In the genomic region with DNA sequence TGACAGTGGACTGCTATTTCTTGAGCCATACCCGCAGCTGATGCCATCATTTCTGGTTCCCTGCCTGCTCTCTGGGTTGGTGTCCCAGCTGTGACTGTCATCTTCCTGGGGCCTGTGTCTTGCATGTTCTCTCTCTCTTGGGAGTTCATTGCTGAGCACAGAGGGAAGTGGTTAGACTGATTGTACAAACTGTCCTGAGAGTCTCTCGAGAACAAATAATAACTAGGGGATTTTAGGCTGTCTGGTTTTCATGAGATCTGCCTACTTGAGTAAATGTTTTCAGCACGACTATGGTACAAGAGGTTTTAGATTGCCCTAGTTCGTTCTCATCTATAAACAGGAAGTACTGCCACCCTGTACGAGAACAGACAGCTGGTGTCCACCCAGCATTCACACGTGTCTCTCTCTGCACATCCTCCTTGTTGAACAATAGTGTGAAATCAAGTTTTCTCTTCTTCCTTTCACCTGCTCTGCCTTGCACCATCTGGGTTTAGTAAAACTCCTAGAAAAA, we compare ENCODE assay signal across 10 mouse cellular contexts. TPM values are rescaled to one million over a fixed set of nuclear protein-coding genes. Genes with fewer than 3 reads are reported as not detected.
DNase-seq lines count a peak whose midpoint lies in the region; ATAC-seq and TF ChIP-seq lines count a peak whose summit lies in the region.
"Had no signal": no experiment of that assay in that cellular context is flagged by ENCODE, and none has a peak within 500 bp of the region (broad histone marks: within the 10 kb centered on the region; RNA-seq: fewer than 3 reads in every experiment).

No protein-coding gene starts in this region.

- peak; percentile 51 for ATAC-seq in lung, postnatal 0 days
- ATAC-seq in hindbrain, embryonic 14.5 days (ENCODE audit: low FRiP score) = no peak
- ATAC-seq: hindbrain, postnatal 0 days had no signal

- no peaks in the 10 kb centered on the region for H3K27me3 ChIP-seq in lung, postnatal 0 days (replicated peaks; ENCODE audit: insufficient read depth, low read length)
- no peaks in the 10 kb centered on the region for H3K27me3 ChIP-seq in hindbrain, embryonic 14.5 days (ENCODE audit: control insufficient read depth, insufficient read depth, low read length)

- no peak overlapping the region for H3K4me3 ChIP-seq in bone marrow, adult 2 months (replicated peaks; ENCODE audit: control insufficient read depth, low read depth, low read length)
- H3K4me3 ChIP-seq in lung, postnatal 0 days (ENCODE audit: low read depth, low read length) = no peak overlapping the region
- no peak overlapping the region for H3K4me3 ChIP-seq in hindbrain, embryonic 14.5 days (replicated peaks; ENCODE audit: low read length)
- H3K4me3 ChIP-seq: midbrain, embryonic 10.5 days had no signal

- DNase-seq in kidney, postnatal 14 days = peak; percentile 28
- no peak for DNase-seq in kidney, adult 11 months
- peak; percentile 61 for DNase-seq in lung, postnatal 0 days (ENCODE audit: low spot score)
- peak; percentile 21 for DNase-seq in telencephalon, adult 2 months (ENCODE audit: low read depth, low spot score)
- DNase-seq in hindbrain, embryonic 14.5 days (ENCODE audit: low spot score) = no peak
- no peak for DNase-seq in layer of hippocampus, postnatal 25 days (ENCODE audit: extremely low spot score in 1 of 2, low spot score in 1 of 2)
- no peak for DNase-seq in right cerebral cortex, postnatal 4 days

- no peaks in the 10 kb centered on the region for H3K9me3 ChIP-seq in lung, postnatal 0 days (ENCODE audit: low read length)
- no peaks in the 10 kb centered on the region for H3K9me3 ChIP-seq in hindbrain, embryonic 14.5 days (ENCODE audit: control insufficient read depth, low read length)

- TF ChIP-seq CTCF in bone marrow, adult 2 months (IDR thresholded peaks at IDR 0.05; ENCODE audit: control insufficient read depth, insufficient read depth, low read length) = no peak
- TF ChIP-seq CTCF in lung, postnatal 0 days (IDR thresholded peaks at IDR 0.05) = no peak

- TF ChIP-seq EP300 in lung, postnatal 0 days (IDR thresholded peaks at IDR 0.05) = peak; percentile 89

- TF ChIP-seq POLR2A in bone marrow, adult 2 months (IDR thresholded peaks at IDR 0.05; ENCODE audit: borderline replicate concordance, control insufficient read depth, low read depth, low read length) = no peak

- H3K27ac ChIP-seq in bone marrow, adult 2 months (ENCODE audit: control insufficient read depth, insufficient read depth, low read depth, low read length, poor library complexity) = peak overlapping the region; percentile 71
- peak overlapping the region; percentile 68 for H3K27ac ChIP-seq in lung, postnatal 0 days (ENCODE audit: low read length)
- H3K27ac ChIP-seq in hindbrain, embryonic 14.5 days = no peak overlapping the region
- H3K27ac ChIP-seq: hindbrain, postnatal 0 days; midbrain, embryonic 10.5 days had no signal

- H3K4me2 ChIP-seq in lung, postnatal 0 days (replicated peaks; ENCODE audit: low read depth, low read length) = no peak overlapping the region
- no peak overlapping the region for H3K4me2 ChIP-seq in hindbrain, embryonic 14.5 days (replicated peaks)

- peaks cover 13% of the 10 kb centered on the region for H3K36me3 ChIP-seq in lung, postnatal 0 days (ENCODE audit: insufficient read depth, low read length)
- H3K36me3 ChIP-seq in hindbrain, embryonic 14.5 days (replicated peaks; ENCODE audit: control insufficient read depth, insufficient read depth) = peaks cover 91% of the 10 kb centered on the region

- H3K4me1 ChIP-seq in bone marrow, adult 2 months (ENCODE audit: control insufficient read depth, insufficient read depth, low read length) = peaks cover 2% of the 10 kb centered on the region; the same call in 1 of the 2 replicates
- 0 out of 2 replicates have a peak, but pooled peaks cover 13% of the 10 kb centered on the region for H3K4me1 ChIP-seq in lung, postnatal 0 days (ENCODE audit: insufficient read depth, low read depth, low read length)
- H3K4me1 ChIP-seq in hindbrain, embryonic 14.5 days (replicated peaks; ENCODE audit: control insufficient read depth, insufficient read depth, low read length) = no peaks in the 10 kb centered on the region
- H3K4me1 ChIP-seq: midbrain, embryonic 10.5 days had no signal

- WGBS in bone marrow, adult 2 months = 39% methylated on average over 6 of the region's 6 CpGs
- 27% methylated on average over 6 of the region's 6 CpGs for WGBS in lung, postnatal 0 days
- WGBS in hindbrain, embryonic 14.5 days = 79% methylated on average over 6 of the region's 6 CpGs

- H3K9ac ChIP-seq in lung, postnatal 0 days (replicated peaks; ENCODE audit: low read depth) = no peak overlapping the region
- no peak overlapping the region for H3K9ac ChIP-seq in hindbrain, embryonic 14.5 days

RNA-seq across cellular contexts. Expression of a gene that starts 15.9 kb away (rescaled TPM):
- 0.80 TPM in 1 of 2 replicates, not detected in the other for polyA plus RNA-seq in bone marrow, adult 2 months (2011; ENCODE audit: insufficient read depth, insufficient read length, low replicate concordance, missing spikeins)
- polyA plus RNA-seq in lung, postnatal 0 days (2015; fragmentation: Nextera tagmentation; extraction: Ambion mirVana) = 6.4 and 6.9 TPM in 2 replicates
- polyA plus RNA-seq in hindbrain, embryonic 14.5 days (2014; fragmentation: Nextera tagmentation; extraction: Ambion mirVana) = 2.3 and 3.4 TPM in 2 replicates
- 10 to 100 TPM; 13.3 to 13.8 TPM for total RNA-seq in layer of hippocampus, postnatal 25 days (2021)

RNA-seq across cellular contexts. Expression of a gene that starts 51.6 kb away (rescaled TPM):
- 24.1 and 26.5 TPM in 2 replicates for polyA plus RNA-seq in bone marrow, adult 2 months (2011; ENCODE audit: insufficient read depth, insufficient read length, low replicate concordance, missing spikeins)
- polyA plus RNA-seq in lung, postnatal 0 days (2015; fragmentation: Nextera tagmentation; extraction: Ambion mirVana) = 18.6 TPM in 2 replicates
- 47.8 and 48.6 TPM in 2 replicates for polyA plus RNA-seq in hindbrain, embryonic 14.5 days (2014; fragmentation: Nextera tagmentation; extraction: Ambion mirVana)
- total RNA-seq in layer of hippocampus, postnatal 25 days (2021) = 10 to 100 TPM; 81.8 to 84.9 TPM

Comparison
In these comparisons a context has a peak if more than half of its experiments do, and no peak if none do; other contexts are left out.
1. DNase-seq: peak in kidney, postnatal 14 days (single experiment), lung, postnatal 0 days (single experiment) and telencephalon, adult 2 months (single experiment); none in kidney, adult 11 months (single experiment), hindbrain, embryonic 14.5 days (single experiment), layer of hippocampus, postnatal 25 days (0 of 2) and right cerebral cortex, postnatal 4 days (single experiment).